Mouse (Mus musculus): ENCODE results near the gene Ppp1r3a. TPM values are rescaled to one million over a fixed set of nuclear protein-coding genes. Genes with fewer than 3 reads are reported as not detected.

Ppp1r3a gene
- not detected in 2 replicates for polyA plus RNA-seq (2012; rRNA removed)

DNA sequence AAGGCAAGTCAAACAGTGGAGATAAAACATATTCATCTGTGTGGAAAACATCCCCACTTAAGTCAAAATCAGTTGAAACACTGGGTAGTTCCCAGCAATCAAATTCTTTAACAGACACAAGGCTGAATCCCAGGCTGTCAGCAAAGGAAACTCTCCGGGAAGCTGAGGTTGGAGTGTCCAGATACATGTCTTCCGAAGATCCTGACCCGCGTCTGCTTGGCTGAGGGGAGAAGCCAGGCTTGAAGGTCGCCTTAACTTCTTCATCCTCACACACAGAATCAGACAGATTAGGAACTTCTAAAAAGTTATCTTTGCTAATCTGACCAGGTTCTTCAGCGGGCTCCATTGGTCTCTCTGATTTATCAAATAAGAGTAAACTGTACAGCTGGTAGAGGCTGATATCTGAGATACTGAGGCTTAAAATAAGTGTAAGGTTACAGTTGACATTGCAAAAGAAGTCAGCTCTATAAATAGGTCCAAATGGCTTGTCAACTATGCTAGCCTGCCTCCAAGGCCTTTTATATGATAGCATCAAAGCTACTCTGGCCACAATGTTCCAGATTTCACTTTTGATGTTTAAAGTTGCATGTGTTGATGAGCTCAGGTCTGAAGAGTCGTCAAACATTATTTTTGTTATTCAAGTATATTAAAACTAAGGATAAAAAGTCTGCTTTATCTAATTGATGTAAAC lies at the start of gene Ppp1r3a:
Gene Ppp1r3a, minus strand, starts transcription at position 374 of the 691 bp plus-strand sequence.
- Histone ChIP-seq H3K27ac (ENCODE audit: insufficient read depth, low read depth, low read length) (no peak within 1 kb of the TSS), H3K4me1 (ENCODE audit: control insufficient read depth, insufficient read depth, insufficient read length, low read length) (no peaks in the 10 kb centered on the region), H3K27me3 (ENCODE audit: control insufficient read depth, insufficient read depth, low read length) (no peaks in the 10 kb centered on the region), H3K36me3 (ENCODE audit: control insufficient read depth, insufficient read depth, low read length) (no peaks in the 10 kb centered on the region), H3K4me3 (ENCODE audit: low read depth, low read length) (no peak within 1 kb of the TSS)
- WGBS: 85% methylated on average over 7 of the region's 7 CpGs
- TF ChIP-seq CTCF (IDR thresholded peaks at IDR 0.05; ENCODE audit: extremely low read depth, insufficient read length, insufficient replicate concordance, low read depth, low read length) (no peak), POLR2A (IDR thresholded peaks at IDR 0.05; ENCODE audit: low read depth, low read length) (no peak)

DNA sequence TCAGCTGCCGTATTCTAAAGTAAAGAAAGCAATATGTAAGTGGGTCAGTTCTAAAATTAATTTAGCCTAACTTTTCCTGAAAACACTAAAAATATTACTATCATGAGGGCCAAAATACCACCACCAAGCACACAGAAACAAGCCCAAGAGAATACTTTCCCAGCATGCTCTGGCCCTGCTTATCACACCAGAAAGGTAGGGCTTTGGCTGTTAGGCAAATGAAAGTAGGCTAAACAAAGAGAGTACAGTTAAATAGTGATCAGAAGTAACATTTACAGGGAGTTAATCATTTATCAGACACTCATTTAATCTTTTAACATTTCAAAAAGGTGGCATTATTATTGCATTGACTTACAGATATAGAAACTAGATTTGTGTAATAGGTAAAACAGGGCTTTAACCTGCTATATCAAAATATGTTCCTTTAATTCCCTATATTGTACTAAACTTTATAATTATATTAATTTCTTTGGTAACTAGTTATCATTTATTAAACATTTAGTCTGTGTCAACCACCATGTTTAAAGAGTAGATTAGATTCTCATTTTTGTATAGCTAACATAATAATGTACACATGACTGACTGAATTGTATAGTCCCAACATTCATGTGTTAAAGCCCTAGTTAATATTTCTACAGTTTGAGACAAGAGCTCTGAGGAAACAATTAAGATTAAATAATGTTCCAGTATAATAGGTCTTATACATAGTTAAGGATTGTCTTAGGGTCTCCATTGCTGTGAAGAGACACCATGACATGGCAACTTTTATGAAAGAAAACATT lies 32.3 kb upstream of the Ppp1r3a start:
- H3K4me1 ChIP-seq (ENCODE audit: control insufficient read depth, insufficient read depth, insufficient read length, low read length): no peaks in the 10 kb centered on the region
- no peak overlapping the region for H3K27ac ChIP-seq (ENCODE audit: insufficient read depth, low read depth, low read length)
- WGBS: 36% methylated on average over 1 of the region's 1 CpGs
- TF ChIP-seq POLR2A (IDR thresholded peaks at IDR 0.05; ENCODE audit: low read depth, low read length): no peak
- TF ChIP-seq CTCF (IDR thresholded peaks at IDR 0.05; ENCODE audit: extremely low read depth, insufficient read length, insufficient replicate concordance, low read depth, low read length): no peak
- H3K36me3 ChIP-seq (ENCODE audit: control insufficient read depth, insufficient read depth, low read length): no peaks in the 10 kb centered on the region
- H3K27me3 ChIP-seq (ENCODE audit: control insufficient read depth, insufficient read depth, low read length): no peaks in the 10 kb centered on the region
- no peak overlapping the region for H3K4me3 ChIP-seq (ENCODE audit: low read depth, low read length)

GRCm38 (mm10) chr6:14777920-14778319 lies 22.8 kb upstream of the Ppp1r3a start:
- Histone ChIP-seq H3K4me3 (ENCODE audit: low read depth, low read length) (no peak overlapping the region), H3K4me1 (ENCODE audit: control insufficient read depth, insufficient read depth, insufficient read length, low read length) (no peaks in the 10 kb centered on the region), H3K27me3 (ENCODE audit: control insufficient read depth, insufficient read depth, low read length) (no peaks in the 10 kb centered on the region), H3K27ac (ENCODE audit: insufficient read depth, low read depth, low read length) (no peak overlapping the region), H3K36me3 (ENCODE audit: control insufficient read depth, insufficient read depth, low read length) (no peaks in the 10 kb centered on the region)
- WGBS: 91% methylated on average over 4 of the region's 4 CpGs
- TF ChIP-seq POLR2A (IDR thresholded peaks at IDR 0.05; ENCODE audit: low read depth, low read length) (no peak), CTCF (IDR thresholded peaks at IDR 0.05; ENCODE audit: extremely low read depth, insufficient read length, insufficient replicate concordance, low read depth, low read length) (no peak)

DNA sequence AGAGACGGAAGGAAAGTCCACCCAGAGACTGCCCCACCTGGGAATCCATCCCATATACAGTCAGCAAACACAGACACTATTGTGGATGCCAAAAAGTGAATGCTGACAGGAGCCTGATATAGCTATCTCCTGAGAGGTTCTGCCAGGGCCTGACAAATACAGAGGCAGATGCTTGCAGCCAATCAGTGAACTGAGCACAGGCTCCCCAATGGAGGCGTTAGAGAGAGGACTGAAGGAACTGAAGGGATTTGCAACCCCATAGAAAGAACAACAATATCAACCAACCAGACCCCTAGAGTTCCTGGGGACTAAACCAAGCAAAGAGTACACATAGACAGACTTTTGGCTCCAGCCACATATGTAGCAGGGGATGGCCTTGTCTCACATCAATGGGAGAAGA lies 16.6 kb upstream of the Ppp1r3a start:
- TF ChIP-seq CTCF (IDR thresholded peaks at IDR 0.05; ENCODE audit: extremely low read depth, insufficient read length, insufficient replicate concordance, low read depth, low read length) (no peak), POLR2A (IDR thresholded peaks at IDR 0.05; ENCODE audit: low read depth, low read length) (no peak)
- WGBS: 77% methylated on average over 2 of the region's 2 CpGs
- no peaks in the 10 kb centered on the region for H3K27me3 ChIP-seq (ENCODE audit: control insufficient read depth, insufficient read depth, low read length)
- H3K4me1 ChIP-seq (ENCODE audit: control insufficient read depth, insufficient read depth, insufficient read length, low read length): no peaks in the 10 kb centered on the region
- no peaks in the 10 kb centered on the region for H3K36me3 ChIP-seq (ENCODE audit: control insufficient read depth, insufficient read depth, low read length)
- H3K27ac ChIP-seq (ENCODE audit: insufficient read depth, low read depth, low read length): no peak overlapping the region
- H3K4me3 ChIP-seq (ENCODE audit: low read depth, low read length): no peak overlapping the region

- no peak for TF ChIP-seq POLR2A (IDR thresholded peaks at IDR 0.05; ENCODE audit: low read depth, low read length)
- TF ChIP-seq CTCF (IDR thresholded peaks at IDR 0.05; ENCODE audit: extremely low read depth, insufficient read length, insufficient replicate concordance, low read depth, low read length): no peak
- 63% methylated on average over 3 of the region's 3 CpGs for WGBS
- no peaks in the 10 kb centered on the region for H3K36me3 ChIP-seq (ENCODE audit: control insufficient read depth, insufficient read depth, low read length)
Observed at GRCm38 (mm10) chr6:14757486-14757885, 2.4 kb upstream of the Ppp1r3a start.

GRCm38 (mm10) chr6:14753512-14753911 lies 1.6 kb downstream of the Ppp1r3a start:
- TF ChIP-seq CTCF (IDR thresholded peaks at IDR 0.05; ENCODE audit: extremely low read depth, insufficient read length, insufficient replicate concordance, low read depth, low read length): no peak
- TF ChIP-seq POLR2A (IDR thresholded peaks at IDR 0.05; ENCODE audit: low read depth, low read length): no peak

More at GRCm38 (mm10) chr6:14757486-14757885, 2.4 kb upstream of the Ppp1r3a start:
- H3K27ac ChIP-seq (ENCODE audit: insufficient read depth, low read depth, low read length): no peak overlapping the region
- no peak overlapping the region for H3K4me3 ChIP-seq (ENCODE audit: low read depth, low read length)
- H3K4me1 ChIP-seq (ENCODE audit: control insufficient read depth, insufficient read depth, insufficient read length, low read length): no peaks in the 10 kb centered on the region
- no peaks in the 10 kb centered on the region for H3K27me3 ChIP-seq (ENCODE audit: control insufficient read depth, insufficient read depth, low read length)

GRCm38 (mm10) chr6:14752211-14752610 lies 2.9 kb downstream of the Ppp1r3a start:
- Histone ChIP-seq H3K27me3 (ENCODE audit: control insufficient read depth, insufficient read depth, low read length) (no peaks in the 10 kb centered on the region), H3K36me3 (ENCODE audit: control insufficient read depth, insufficient read depth, low read length) (no peaks in the 10 kb centered on the region), H3K4me3 (ENCODE audit: low read depth, low read length) (no peak overlapping the region), H3K27ac (ENCODE audit: insufficient read depth, low read depth, low read length) (no peak overlapping the region), H3K4me1 (ENCODE audit: control insufficient read depth, insufficient read depth, insufficient read length, low read length) (no peaks in the 10 kb centered on the region)
- 40% methylated on average over 1 of the region's 1 CpGs for WGBS
- TF ChIP-seq POLR2A (IDR thresholded peaks at IDR 0.05; ENCODE audit: low read depth, low read length) (no peak), CTCF (IDR thresholded peaks at IDR 0.05; ENCODE audit: extremely low read depth, insufficient read length, insufficient replicate concordance, low read depth, low read length) (no peak)

More at GRCm38 (mm10) chr6:14753512-14753911, 1.6 kb downstream of the Ppp1r3a start:
- no peak overlapping the region for H3K4me3 ChIP-seq (ENCODE audit: low read depth, low read length)
- H3K27ac ChIP-seq (ENCODE audit: insufficient read depth, low read depth, low read length): no peak overlapping the region
- H3K36me3 ChIP-seq (ENCODE audit: control insufficient read depth, insufficient read depth, low read length): no peaks in the 10 kb centered on the region
- H3K4me1 ChIP-seq (ENCODE audit: control insufficient read depth, insufficient read depth, insufficient read length, low read length): no peaks in the 10 kb centered on the region
- H3K27me3 ChIP-seq (ENCODE audit: control insufficient read depth, insufficient read depth, low read length): no peaks in the 10 kb centered on the region
- WGBS: 82% methylated on average over 4 of the region's 4 CpGs

Measured in small intestine, adult 2 months (tissue).